Mouse (Mus musculus) kidney, postnatal 0 days (tissue): ENCODE results near the gene Gm42906. TPM values are rescaled to one million over a fixed set of nuclear protein-coding genes. Genes with fewer than 3 reads are reported as not detected.

Experiments used
- ATAC-seq: fragments of 200-750 bp; cut with Nextera tagmentation; replicated peaks from 2 replicates; pipeline ENCODE4 v1.8.0; 2017; ENCODE audit warnings: low read depth, moderate number of reproducible peaks, moderate TSS enrichment, moderate library complexity; ENCODE audit not compliant: low FRiP score
- DNase-seq: peaks from one replicate; pipeline ENCODE4 v3.0.0-alpha.2; 2016; ENCODE audit warnings: low spot score
- H3K27ac ChIP-seq: fragments of 300-500 bp; sonication (generic); 2 replicates; pipeline ENCODE4 v1.5.1; 2014; ENCODE audit warnings: mild to moderate bottlenecking
- H3K27me3 ChIP-seq: fragments of 300-500 bp; sonication (generic); 2 replicates; pipeline ENCODE4 v1.6.1; 2014; ENCODE audit warnings: low read length, mixed read lengths; ENCODE audit not compliant: insufficient read depth
- H3K36me3 ChIP-seq: fragments of 300-500 bp; sonication (generic); 2 replicates; pipeline ENCODE4 v1.6.1; 2014; ENCODE audit warnings: low read length, mixed read lengths; ENCODE audit not compliant: insufficient read depth
- H3K4me1 ChIP-seq: fragments of 300-500 bp; sonication (generic); replicated peaks from 2 replicates; pipeline ENCODE4 v1.6.1; 2014; ENCODE audit warnings: antibody characterized with exemption, low read length, mixed read lengths; ENCODE audit not compliant: insufficient read depth
- H3K4me2 ChIP-seq: fragments of 300-500 bp; sonication (generic); 2 replicates; pipeline ENCODE4 v1.6.1; 2014; ENCODE audit warnings: mild to moderate bottlenecking, low read length, moderate library complexity, mixed read lengths
- H3K4me3 ChIP-seq: fragments of 300-500 bp; sonication (generic); replicated peaks from 2 replicates; pipeline ENCODE4 v1.5.1; 2014; ENCODE audit warnings: low read depth, low read length
- H3K9ac ChIP-seq: fragments of 300-500 bp; sonication (generic); 2 replicates; pipeline ENCODE4 v1.6.1; 2014; ENCODE audit warnings: low read depth, low read length
- H3K9me3 ChIP-seq: fragments of 300-500 bp; sonication (generic); replicated peaks from 2 replicates; pipeline ENCODE4 v1.6.1; 2016; ENCODE audit warnings: low read length, inconsistent platforms, mixed read lengths
- CTCF ChIP-seq: IDR thresholded peaks from 2 replicates; pipeline ENCODE4 v1.5.1; 2016; ENCODE audit warnings: antibody characterized with exemption, low read depth, mild to moderate bottlenecking, moderate library complexity
- WGBS: fragments of 180-500 bp; shearing (Covaris S2); extraction: QIAGEN DNeasy Blood & Tissue Kit; methylation state at CpG from one replicate; pipeline ENCODE4 v1.1.7; 2014; 5-methylcytosine and 5-hydroxymethylcytosine counted together
- polyA plus RNA-seq: library from polyadenylated mRNA; unstranded; fragments of >200 nt; fragmentation: Nextera tagmentation; extraction: Ambion mirVana; gene quantifications from 2 replicates; pipeline ENCODE4 v1.2.1, GENCODE M21; 2015

Gm42906 gene
- polyA plus RNA-seq, 1 experiment from 2014 or later = not detected

GRCm38 (mm10) chr5:151399918-151400556, 27.9 kb downstream of the Gm42906 start:
- TF ChIP-seq CTCF = no peak
- Histone ChIP-seq H3K4me3 (no peak overlapping the region), H3K9ac (no peak overlapping the region), H3K9me3 (no peaks in the 10 kb centered on the region), H3K36me3 (no peaks in the 10 kb centered on the region), H3K27ac (no peak overlapping the region), H3K4me1 (no peaks in the 10 kb centered on the region), H3K27me3 (no peaks in the 10 kb centered on the region), H3K4me2 (no peak overlapping the region)
- ATAC-seq (no peak; the same call in 1 of the 2 replicates), DNase-seq (no peak)
- 72% methylated on average over 7 of the region's 7 CpGs for WGBS

GRCm38 (mm10) chr5:151396119-151396518, 31.8 kb downstream of the Gm42906 start:
- no peak for DNase-seq
- Histone ChIP-seq H3K9me3 (no peaks in the 10 kb centered on the region), H3K27me3 (no peaks in the 10 kb centered on the region), H3K9ac (no peak overlapping the region), H3K4me3 (no peak overlapping the region), H3K36me3 (no peaks in the 10 kb centered on the region), H3K27ac (no peak overlapping the region), H3K4me2 (no peak overlapping the region), H3K4me1 (no peaks in the 10 kb centered on the region)
- WGBS = 80% methylated on average over 4 of the region's 4 CpGs
- TF ChIP-seq CTCF = no peak
- ATAC-seq = no peak

- Histone ChIP-seq H3K27ac (no peak overlapping the region), H3K36me3 (no peaks in the 10 kb centered on the region), H3K9ac (no peak overlapping the region), H3K27me3 (no peaks in the 10 kb centered on the region), H3K4me3 (no peak overlapping the region), H3K4me2 (no peak overlapping the region), H3K4me1 (no peaks in the 10 kb centered on the region), H3K9me3 (no peaks in the 10 kb centered on the region)
- no peak for ATAC-seq
- 51% methylated on average over 5 of the region's 5 CpGs for WGBS
- TF ChIP-seq CTCF = no peak
- peak; percentile 24 for DNase-seq
These were observed 33.3 kb downstream of the Gm42906 start for GRCm38 (mm10) chr5:151394690-151395089.

GRCm38 (mm10) chr5:151393821-151394662, 33.9 kb downstream of the Gm42906 start:
- Histone ChIP-seq H3K36me3 (no peaks in the 10 kb centered on the region), H3K4me3 (no peak overlapping the region), H3K9me3 (no peaks in the 10 kb centered on the region), H3K27me3 (no peaks in the 10 kb centered on the region), H3K4me2 (no peak overlapping the region), H3K27ac (peak overlapping the region; percentile 67), H3K4me1 (no peaks in the 10 kb centered on the region), H3K9ac (no peak overlapping the region)
- no peak for TF ChIP-seq CTCF
- DNase-seq (peak; percentile 58), ATAC-seq (peak; percentile 25; the same call in 1 of the 2 replicates)
- 41% methylated on average over 7 of the region's 7 CpGs for WGBS

- ATAC-seq (no peak), DNase-seq (no peak)
- TF ChIP-seq CTCF = no peak
- H3K4me1 ChIP-seq = no peaks in the 10 kb centered on the region
- no peak overlapping the region for H3K4me2 ChIP-seq
- no peaks in the 10 kb centered on the region for H3K36me3 ChIP-seq
- no peak overlapping the region for H3K4me3 ChIP-seq
- WGBS = 84% methylated on average over 1 of the region's 1 CpGs
- no peaks in the 10 kb centered on the region for H3K27me3 ChIP-seq
- no peak overlapping the region for H3K9ac ChIP-seq
- no peak overlapping the region for H3K27ac ChIP-seq
- H3K9me3 ChIP-seq = no peaks in the 10 kb centered on the region
These were observed 38.1 kb downstream of the Gm42906 start for GRCm38 (mm10) chr5:151389827-151390226.

GRCm38 (mm10) chr5:151379896-151380295, 48.1 kb downstream of the Gm42906 start:
- H3K4me3 ChIP-seq = no peak overlapping the region
- no peaks in the 10 kb centered on the region for H3K4me1 ChIP-seq
- TF ChIP-seq CTCF = no peak
- H3K27me3 ChIP-seq = no peaks in the 10 kb centered on the region
- no peak overlapping the region for H3K4me2 ChIP-seq
- H3K9me3 ChIP-seq = no peaks in the 10 kb centered on the region
- WGBS = 80% methylated on average over 2 of the region's 2 CpGs
- no peak for ATAC-seq
- DNase-seq = no peak
- H3K36me3 ChIP-seq = no peaks in the 10 kb centered on the region
- H3K9ac ChIP-seq = no peak overlapping the region
- H3K27ac ChIP-seq = no peak overlapping the region
